Mouse (Mus musculus) mature B cell (primary cell): Measurements from ENCODE around the gene Trem3.

Experiments used
- in situ Hi-C: fragments of 300-500 bp; cut with MboI; formaldehyde crosslinking; loops from 2 replicates; pipeline ENCODE4 v1.14.3; 2019

The Trem3 gene

GRCm38 (mm10) chr17:48272158-48272557, 24.6 kb downstream of the Trem3 start:
- in situ Hi-C loops: loop anchor here (10.0 kb wide), 1 partner anchor 147 kb away; no protein-coding TSS in a partner anchor

GRCm38 (mm10) chr17:48272598-48272997, 25.0 kb downstream of the Trem3 start:
- in situ Hi-C loops: loop anchor here (10.0 kb wide), 1 partner anchor 148 kb away; no protein-coding TSS in a partner anchor

- in situ Hi-C loops: loop anchor here (10.0 kb wide), 1 partner anchor 149 kb away; no protein-coding TSS in a partner anchor
These were observed 26.5 kb downstream of the Trem3 start for GRCm38 (mm10) chr17:48274098-48274497.

GRCm38 (mm10) chr17:48274885-48275284, 27.3 kb downstream of the Trem3 start:
- in situ Hi-C loops: loop anchor here (10.0 kb wide), 1 partner anchor 150 kb away; no protein-coding TSS in a partner anchor

GRCm38 (mm10) chr17:48275736-48276135, 28.2 kb downstream of the Trem3 start:
- in situ Hi-C loops: loop anchor here (10.0 kb wide), 1 partner anchor 151 kb away; no protein-coding TSS in a partner anchor

- in situ Hi-C loops: loop anchor here (10.0 kb wide), 1 partner anchor 154 kb away; no protein-coding TSS in a partner anchor
These were observed 30.8 kb downstream of the Trem3 start for GRCm38 (mm10) chr17:48278381-48278780.

- in situ Hi-C loops: loop anchor here (10.0 kb wide), 1 partner anchor 154 kb away; no protein-coding TSS in a partner anchor
These were observed 31.4 kb downstream of the Trem3 start for GRCm38 (mm10) chr17:48279002-48279401.

- in situ Hi-C loops: loop anchor here (5.0 kb wide), 1 partner anchor 56 kb away; no protein-coding TSS in a partner anchor
These were observed 33.6 kb downstream of the Trem3 start for GRCm38 (mm10) chr17:48280943-48281738.

GRCm38 (mm10) chr17:48281739-48282085, 34.1 kb downstream of the Trem3 start:
- in situ Hi-C loops: loop anchor here (5.0 kb wide), 1 partner anchor 56 kb away; no protein-coding TSS in a partner anchor

GRCm38 (mm10) chr17:48286765-48287164, 39.2 kb downstream of the Trem3 start:
- in situ Hi-C loops: no loop called here

GRCm38 (mm10) chr17:48287276-48287675, 39.7 kb downstream of the Trem3 start:
- in situ Hi-C loops: no loop called here

- in situ Hi-C loops: no loop called here
These were observed 46.1 kb downstream of the Trem3 start for GRCm38 (mm10) chr17:48293500-48294194.

- in situ Hi-C loops: no loop called here
These were observed 51.6 kb downstream of the Trem3 start, which contains the start of gene Treml2 for GRCm38 (mm10) chr17:48299203-48299602. Gene Treml2 (plus strand): TSS chr17:48299498.

GRCm38 (mm10) chr17:48299756-48300155, 52.2 kb downstream of the Trem3 start:
- in situ Hi-C loops: no loop called here

- in situ Hi-C loops: no loop called here
These were observed 52.6 kb downstream of the Trem3 start for GRCm38 (mm10) chr17:48300199-48300598.

GRCm38 (mm10) chr17:48300861-48301260, 53.3 kb downstream of the Trem3 start:
- in situ Hi-C loops: no loop called here

GRCm38 (mm10) chr17:48301792-48302191, 54.2 kb downstream of the Trem3 start:
- in situ Hi-C loops: no loop called here
